Mouse (Mus musculus): ENCODE data around the gene Ccdc114.

DNA sequence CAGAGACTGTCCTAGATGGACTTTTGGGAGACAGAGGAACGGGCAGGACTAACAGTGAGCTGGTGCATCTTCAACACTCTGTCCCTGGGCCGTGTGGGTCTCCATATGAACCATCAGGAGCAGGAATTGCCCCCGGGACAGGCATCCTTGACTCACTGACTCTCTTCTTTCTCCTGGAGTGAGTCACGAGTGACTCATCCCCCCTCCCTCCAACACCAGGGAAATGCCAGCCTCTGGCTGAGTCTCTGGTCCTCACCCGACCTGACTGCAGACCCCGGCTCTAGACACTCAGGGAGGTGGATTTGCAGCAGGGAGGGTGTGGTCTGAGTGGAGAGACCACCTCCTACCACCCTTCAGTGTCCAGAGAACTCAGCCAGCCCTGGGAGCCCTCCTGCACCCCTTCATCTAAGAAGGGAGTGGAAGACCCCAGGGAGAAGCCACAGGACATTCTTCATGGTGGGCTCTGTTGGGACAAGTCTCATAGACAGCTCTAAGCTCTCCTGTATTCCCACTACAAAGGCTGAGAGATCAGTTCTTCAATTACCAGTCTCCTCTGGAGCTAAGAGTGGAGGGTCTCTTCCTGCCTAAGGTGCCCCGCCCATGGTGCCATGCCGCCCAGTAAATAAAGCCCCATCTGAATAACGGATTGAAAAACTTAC, 3.2 kb upstream of the Ccdc114 start:
- TF ChIP-seq TAL1 (conservative IDR thresholded peaks at IDR 0.05; ENCODE audit: low read depth, low read length) (no peak), CTCF (IDR thresholded peaks at IDR 0.05; ENCODE audit: low read depth, low read length) (no peak), GATA1 (IDR thresholded peaks at IDR 0.05; ENCODE audit: borderline replicate concordance, low read length) (no peak), POLR2AphosphoS5 (IDR thresholded peaks at IDR 0.05; ENCODE audit: insufficient replicate concordance, low read depth, low read length) (no peak), GATA2 (IDR thresholded peaks at IDR 0.05; ENCODE audit: borderline replicate concordance, low read depth, low read length) (no peak)

All from G1E (cell line).